Mouse (Mus musculus): ENCODE measurements around the gene Atoh8. TPM values are rescaled to one million over a fixed set of nuclear protein-coding genes. Genes with fewer than 3 reads are reported as not detected.

Atoh8 gene
- polyA plus RNA-seq, 1 experiment: 9.1 TPM

DNA sequence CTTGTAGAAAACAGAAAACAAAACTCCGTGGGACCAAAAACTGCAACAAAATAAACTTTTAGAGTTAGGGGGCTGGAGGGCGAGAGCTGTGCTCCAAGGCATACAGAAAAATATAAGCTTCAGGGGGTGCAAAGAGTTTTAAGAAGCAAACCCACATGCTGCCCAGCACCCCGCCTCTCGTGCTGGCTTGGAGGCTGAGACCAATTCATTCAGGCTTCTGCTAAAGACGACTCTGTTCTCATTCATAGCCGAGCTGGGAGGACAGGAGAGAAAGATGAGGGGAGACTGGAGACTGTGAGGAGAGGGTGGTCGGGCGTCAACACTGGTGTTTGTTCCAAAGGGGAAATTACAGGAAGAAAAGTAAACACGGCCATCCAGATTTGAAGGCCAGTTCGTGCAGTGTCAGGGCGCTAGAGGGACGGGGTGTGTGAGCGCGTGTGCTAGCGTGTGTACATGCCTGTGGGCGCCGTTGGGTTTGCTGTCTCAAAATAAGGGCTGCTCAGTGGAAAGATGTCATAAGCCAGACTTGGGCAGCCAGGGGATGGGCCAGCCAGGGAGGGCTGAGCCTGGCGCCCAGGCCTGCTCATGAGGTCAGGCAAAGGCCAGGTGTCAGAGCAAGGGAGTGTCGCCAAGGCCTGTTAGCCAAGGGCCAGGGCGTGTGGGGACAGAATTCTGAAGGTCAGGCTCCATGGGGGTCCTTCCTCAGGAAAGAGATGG, 9.3 kb upstream of the Atoh8 start:
- no peak for TF ChIP-seq CTCF (IDR thresholded peaks at IDR 0.05; ENCODE audit: extremely low read depth, insufficient read length, insufficient replicate concordance, low read depth, low read length)
- TF ChIP-seq POLR2A (IDR thresholded peaks at IDR 0.05; ENCODE audit: low read depth, low read length): no peak
- H3K36me3 ChIP-seq (ENCODE audit: control insufficient read depth, insufficient read depth, low read length): no peaks in the 10 kb centered on the region
- H3K4me3 ChIP-seq (ENCODE audit: low read depth, low read length): no peak overlapping the region
- H3K27me3 ChIP-seq (ENCODE audit: control insufficient read depth, insufficient read depth, low read length): no peaks in the 10 kb centered on the region
- peaks cover 3% of the 10 kb centered on the region; the same call in 1 of the 2 replicates for H3K4me1 ChIP-seq (ENCODE audit: control insufficient read depth, insufficient read depth, insufficient read length, low read length)
- WGBS: 29% methylated on average over 20 of the region's 20 CpGs
- peak overlapping the region; percentile 46 for H3K27ac ChIP-seq (ENCODE audit: insufficient read depth, low read depth, low read length)

- Histone ChIP-seq H3K36me3 (ENCODE audit: control insufficient read depth, insufficient read depth, low read length) (no peaks in the 10 kb centered on the region), H3K4me3 (ENCODE audit: low read depth, low read length) (no peak overlapping the region), H3K27ac (ENCODE audit: insufficient read depth, low read depth, low read length) (peak overlapping the region; percentile 46), H3K4me1 (ENCODE audit: control insufficient read depth, insufficient read depth, insufficient read length, low read length) (peaks cover 3% of the 10 kb centered on the region; the same call in 1 of the 2 replicates), H3K27me3 (ENCODE audit: control insufficient read depth, insufficient read depth, low read length) (no peaks in the 10 kb centered on the region)
- TF ChIP-seq CTCF (IDR thresholded peaks at IDR 0.05; ENCODE audit: extremely low read depth, insufficient read length, insufficient replicate concordance, low read depth, low read length) (no peak), POLR2A (IDR thresholded peaks at IDR 0.05; ENCODE audit: low read depth, low read length) (no peak)
- WGBS: 10% methylated on average over 9 of the region's 9 CpGs
These were observed 8.8 kb upstream of the Atoh8 start for GRCm38 (mm10) chr6:72244144-72244549.

- Histone ChIP-seq H3K27ac (ENCODE audit: insufficient read depth, low read depth, low read length) (no peak overlapping the region), H3K4me1 (ENCODE audit: control insufficient read depth, insufficient read depth, insufficient read length, low read length) (peaks cover 3% of the 10 kb centered on the region; the same call in 1 of the 2 replicates), H3K36me3 (ENCODE audit: control insufficient read depth, insufficient read depth, low read length) (no peaks in the 10 kb centered on the region), H3K4me3 (ENCODE audit: low read depth, low read length) (no peak overlapping the region), H3K27me3 (ENCODE audit: control insufficient read depth, insufficient read depth, low read length) (no peaks in the 10 kb centered on the region)
- WGBS: 86% methylated on average over 13 of the region's 13 CpGs
- TF ChIP-seq POLR2A (IDR thresholded peaks at IDR 0.05; ENCODE audit: low read depth, low read length) (no peak), CTCF (IDR thresholded peaks at IDR 0.05; ENCODE audit: extremely low read depth, insufficient read length, insufficient replicate concordance, low read depth, low read length) (no peak)
These were observed 7.3 kb upstream of the Atoh8 start for GRCm38 (mm10) chr6:72242532-72243320.

DNA sequence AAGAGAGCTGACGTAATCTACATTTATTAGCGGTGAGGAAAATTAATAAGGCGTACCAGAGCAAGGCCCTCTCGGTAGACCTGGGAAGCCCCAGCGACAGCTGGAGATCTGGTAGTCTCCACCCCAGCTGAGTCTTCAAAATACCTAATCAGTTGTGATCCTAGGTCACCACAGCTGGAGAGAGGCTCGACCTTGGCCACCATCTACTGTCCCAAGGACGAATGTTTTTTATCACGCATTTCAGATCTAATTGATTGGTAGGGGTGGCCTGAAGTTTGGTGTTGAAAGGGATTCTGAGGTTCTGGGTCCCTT, 6.4 kb upstream of the Atoh8 start:
- peaks cover 3% of the 10 kb centered on the region; the same call in 1 of the 2 replicates for H3K4me1 ChIP-seq (ENCODE audit: control insufficient read depth, insufficient read depth, insufficient read length, low read length)
- 49% methylated on average over 8 of the region's 8 CpGs for WGBS
- H3K27me3 ChIP-seq (ENCODE audit: control insufficient read depth, insufficient read depth, low read length): no peaks in the 10 kb centered on the region
- no peak overlapping the region for H3K27ac ChIP-seq (ENCODE audit: insufficient read depth, low read depth, low read length)
- no peak overlapping the region for H3K4me3 ChIP-seq (ENCODE audit: low read depth, low read length)
- TF ChIP-seq CTCF (IDR thresholded peaks at IDR 0.05; ENCODE audit: extremely low read depth, insufficient read length, insufficient replicate concordance, low read depth, low read length) (no peak), POLR2A (IDR thresholded peaks at IDR 0.05; ENCODE audit: low read depth, low read length) (no peak)
- no peaks in the 10 kb centered on the region for H3K36me3 ChIP-seq (ENCODE audit: control insufficient read depth, insufficient read depth, low read length)

DNA sequence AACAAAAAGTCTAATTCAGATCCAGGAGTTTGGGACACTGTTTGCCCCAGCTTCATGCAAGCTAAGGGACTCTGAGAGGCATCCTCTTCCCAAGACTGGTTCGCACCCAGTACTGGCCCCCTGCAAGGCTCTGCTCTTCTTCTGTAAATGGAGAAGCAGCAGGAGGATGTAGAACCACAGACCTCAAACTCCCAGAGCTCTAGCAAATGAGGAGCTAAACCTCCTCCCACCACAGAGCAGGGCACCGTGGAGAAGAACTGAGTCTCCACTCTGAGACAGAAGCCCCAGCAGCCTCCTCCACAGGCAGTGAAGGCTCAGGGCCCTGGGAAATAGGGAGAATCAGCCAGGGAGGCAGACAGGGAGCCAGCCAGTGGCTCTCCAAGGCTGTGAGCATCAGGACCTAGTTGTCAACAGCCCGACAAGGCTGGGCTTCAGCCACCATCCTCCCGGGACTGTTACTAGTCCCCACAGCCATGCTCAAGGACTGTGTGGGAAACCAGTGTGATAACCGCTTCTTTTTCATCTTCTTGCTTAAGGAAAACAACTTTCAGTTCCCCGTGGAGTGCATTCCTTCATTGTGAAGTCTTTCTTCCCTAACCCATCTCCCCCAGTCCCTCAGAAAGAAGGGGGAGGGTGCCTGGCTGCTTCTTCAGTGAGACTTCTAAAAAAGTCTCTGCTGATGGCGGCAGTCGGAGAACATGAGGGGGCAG, 5.9 kb upstream of the Atoh8 start:
- H3K36me3 ChIP-seq (ENCODE audit: control insufficient read depth, insufficient read depth, low read length): no peaks in the 10 kb centered on the region
- H3K27ac ChIP-seq (ENCODE audit: insufficient read depth, low read depth, low read length): no peak overlapping the region; the same call in 1 of the 2 replicates
- WGBS: 50% methylated on average over 8 of the region's 8 CpGs
- H3K4me3 ChIP-seq (ENCODE audit: low read depth, low read length): no peak overlapping the region
- TF ChIP-seq POLR2A (IDR thresholded peaks at IDR 0.05; ENCODE audit: low read depth, low read length) (no peak), CTCF (IDR thresholded peaks at IDR 0.05; ENCODE audit: extremely low read depth, insufficient read length, insufficient replicate concordance, low read depth, low read length) (no peak)
- H3K27me3 ChIP-seq (ENCODE audit: control insufficient read depth, insufficient read depth, low read length): peaks cover under 1% of the 10 kb centered on the region; the same call in 1 of the 2 replicates
- H3K4me1 ChIP-seq (ENCODE audit: control insufficient read depth, insufficient read depth, insufficient read length, low read length): peaks cover 3% of the 10 kb centered on the region; the same call in 1 of the 2 replicates

DNA sequence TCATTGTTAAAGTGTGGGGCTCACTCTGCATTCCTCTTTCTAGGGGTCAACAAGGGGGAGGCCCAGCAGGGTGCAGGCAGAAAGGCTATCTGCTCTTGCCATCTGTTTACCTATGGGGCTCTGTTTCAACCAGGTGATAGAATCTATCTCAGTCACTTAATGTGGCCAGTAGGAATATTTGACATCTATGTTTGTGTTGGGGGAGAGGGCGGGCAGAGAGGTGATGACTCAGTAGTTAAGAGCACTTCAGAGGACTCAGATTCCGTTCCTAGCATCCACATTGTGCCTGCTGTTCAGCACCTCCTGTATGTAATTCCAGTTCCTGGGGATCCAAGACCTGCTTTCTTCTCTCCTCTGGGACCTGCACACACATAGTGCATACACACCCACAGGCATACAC, 4.7 kb upstream of the Atoh8 start:
- TF ChIP-seq POLR2A (IDR thresholded peaks at IDR 0.05; ENCODE audit: low read depth, low read length): no peak
- TF ChIP-seq CTCF (IDR thresholded peaks at IDR 0.05; ENCODE audit: extremely low read depth, insufficient read length, insufficient replicate concordance, low read depth, low read length): no peak
- WGBS: 56% methylated on average over 2 of the region's 2 CpGs
- Histone ChIP-seq H3K27ac (ENCODE audit: insufficient read depth, low read depth, low read length) (no peak overlapping the region), H3K4me3 (ENCODE audit: low read depth, low read length) (no peak overlapping the region), H3K27me3 (ENCODE audit: control insufficient read depth, insufficient read depth, low read length) (peaks cover 9% of the 10 kb centered on the region; the same call in 1 of the 2 replicates), H3K36me3 (ENCODE audit: control insufficient read depth, insufficient read depth, low read length) (no peaks in the 10 kb centered on the region), H3K4me1 (ENCODE audit: control insufficient read depth, insufficient read depth, insufficient read length, low read length) (peaks cover 6% of the 10 kb centered on the region)
